Mouse (Mus musculus) kidney, adult 9 months (tissue): ENCODE data around the gene Zfp710.
"Not testable (repeated sequence)": the region's sequence is repeated elsewhere in the genome, so short reads cannot be mapped to it uniquely, and the experiment has no call there.

Source experiments
- DNase-seq: peaks from one replicate; pipeline ENCODE4 v3.0.0; 2022

Zfp710 gene

DNA sequence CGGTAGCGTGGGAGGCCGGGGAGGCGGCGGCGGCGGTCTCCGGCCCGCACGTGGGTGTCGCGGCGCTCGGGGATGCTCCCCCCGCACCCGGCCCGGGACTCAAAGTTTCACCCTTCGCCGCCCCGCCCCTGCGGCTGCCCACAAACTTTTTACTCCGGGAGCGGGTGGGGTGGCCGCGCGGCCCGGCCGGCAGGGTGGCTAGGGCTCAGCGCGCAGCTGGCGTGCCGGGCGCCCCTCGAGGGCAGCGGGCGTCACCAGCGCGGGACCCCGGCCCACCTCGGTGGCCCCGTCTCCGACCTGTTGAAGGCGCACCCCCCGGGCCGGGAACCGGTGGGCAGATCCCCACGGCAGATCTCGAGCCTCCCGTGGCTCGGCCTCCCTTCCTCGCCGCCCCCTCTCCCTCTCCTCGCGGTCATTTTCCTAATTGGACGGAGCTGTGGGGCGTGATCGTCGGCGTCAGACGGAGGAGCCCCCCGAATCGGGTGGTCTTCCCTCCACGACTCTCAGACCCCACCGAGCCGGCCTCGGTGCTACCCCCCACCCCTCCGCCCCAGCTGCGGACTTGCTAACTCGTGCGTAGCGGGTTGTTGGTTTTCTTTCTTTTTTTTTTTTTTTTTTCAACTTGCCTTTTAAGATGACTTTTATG is 2.5 kb downstream of the Zfp710 start:
- DNase-seq: peak; percentile 83

DNA sequence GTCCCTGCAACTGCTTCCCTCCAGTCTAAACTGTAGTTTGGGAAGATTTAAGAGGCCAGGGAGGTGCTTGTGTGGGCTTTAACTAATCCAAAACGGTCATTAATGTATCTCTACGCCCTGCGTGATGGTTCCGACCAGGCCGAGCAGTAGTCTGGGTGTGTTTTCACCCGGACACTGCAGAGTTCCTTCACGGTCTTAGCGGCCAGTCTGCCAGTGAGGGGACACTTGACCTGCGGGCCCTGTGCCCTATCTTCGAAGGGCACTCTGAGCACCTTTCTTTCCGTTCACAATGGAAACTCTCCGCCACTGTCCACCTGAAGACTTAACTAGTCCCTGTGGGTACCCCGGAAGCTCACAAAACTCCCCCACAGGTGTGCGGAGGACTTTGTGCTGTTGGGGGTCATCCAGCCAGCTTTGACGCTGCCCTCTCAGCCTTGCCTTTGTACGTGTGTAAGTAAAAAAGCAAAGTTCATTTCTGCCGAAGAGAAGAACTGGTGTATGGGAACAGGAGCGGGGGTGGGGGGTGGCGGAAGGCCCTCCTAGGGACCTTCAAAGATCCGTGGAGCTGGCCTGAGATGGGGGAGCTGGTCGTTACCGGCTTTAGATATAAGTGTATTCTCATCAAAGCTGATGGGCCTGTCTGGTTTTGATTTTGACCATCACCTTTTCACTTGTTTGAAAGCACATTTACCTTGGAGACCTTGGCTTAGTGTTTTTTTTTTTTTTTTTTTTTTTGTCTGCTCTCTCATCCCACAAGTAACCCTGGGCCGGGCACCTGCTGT is 3.2 kb downstream of the Zfp710 start:
- peak; percentile 77 for DNase-seq

DNA sequence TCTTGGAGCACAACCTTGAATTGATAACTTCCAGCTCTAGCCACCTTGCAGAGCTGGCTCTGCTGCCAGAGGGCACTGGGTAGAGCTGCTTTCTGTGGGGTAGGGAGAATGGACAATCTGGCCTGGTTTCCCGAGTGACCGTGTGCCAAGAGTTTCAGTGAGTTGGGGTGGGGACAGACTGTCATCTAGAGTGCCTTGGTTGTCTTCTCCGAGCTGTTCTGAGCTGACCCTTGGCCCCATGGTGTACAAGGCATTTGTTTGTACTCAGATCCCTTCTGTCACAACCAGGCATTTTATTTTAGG is 3.8 kb downstream of the Zfp710 start:
- DNase-seq: peak; percentile 82

DNA sequence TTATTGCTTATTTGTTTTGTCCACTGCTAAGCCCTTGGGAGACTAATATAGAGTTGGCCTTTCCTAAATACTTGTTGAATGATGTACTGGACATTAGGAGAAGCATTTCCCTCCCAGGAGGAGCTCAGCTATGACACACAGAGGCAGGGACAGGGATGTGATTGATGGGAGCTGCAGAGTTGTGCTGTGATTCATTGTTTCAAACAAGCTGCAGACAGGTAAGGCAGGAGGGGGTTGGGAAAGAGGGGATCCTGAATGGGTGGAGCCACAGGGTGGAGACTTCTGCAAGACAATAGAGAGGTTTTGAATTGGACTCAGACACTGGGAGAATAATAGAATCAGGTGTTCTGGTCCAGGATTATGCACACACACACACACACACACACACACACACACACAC is 5.4 kb downstream of the Zfp710 start:
- DNase-seq: no peak

DNA sequence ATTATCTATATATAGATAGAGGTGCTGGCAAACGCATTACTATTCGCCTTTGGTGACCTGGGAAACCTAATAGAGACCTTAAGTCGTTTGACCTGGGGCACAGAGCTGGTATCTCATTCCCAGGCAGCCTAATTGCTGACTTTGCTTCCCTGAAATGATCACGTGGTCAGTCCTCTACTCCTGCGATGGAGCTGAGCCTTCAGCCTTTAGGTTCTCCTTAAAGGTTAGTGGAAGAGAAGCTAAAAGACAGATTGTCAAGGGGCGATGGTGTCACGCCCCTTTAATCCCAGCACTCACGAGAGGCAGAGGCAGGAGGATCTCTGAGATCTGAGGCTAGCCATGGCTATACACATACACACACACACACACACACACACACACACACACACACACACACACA is 5.9 kb downstream of the Zfp710 start:
- DNase-seq: no peak

DNA sequence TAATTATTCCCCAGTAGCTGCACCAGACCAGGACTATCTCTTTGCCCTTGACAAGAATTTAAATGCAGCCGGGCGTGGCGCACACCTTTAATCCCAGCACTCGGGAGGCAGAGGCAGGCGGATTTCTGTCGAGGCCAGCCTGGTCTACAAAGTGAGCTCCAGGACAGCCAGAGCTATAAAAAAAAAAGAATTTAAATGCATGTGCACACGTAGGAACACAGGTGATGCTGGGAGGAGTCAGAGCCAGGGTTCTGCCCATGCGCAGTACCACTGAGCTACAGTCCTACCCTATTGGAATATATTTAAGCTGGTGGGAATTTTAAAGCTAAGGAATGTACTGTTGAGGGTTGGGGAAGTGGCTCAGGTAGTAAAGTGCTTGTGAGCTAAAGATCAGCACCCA is 6.4 kb downstream of the Zfp710 start:
- DNase-seq: no peak

DNA sequence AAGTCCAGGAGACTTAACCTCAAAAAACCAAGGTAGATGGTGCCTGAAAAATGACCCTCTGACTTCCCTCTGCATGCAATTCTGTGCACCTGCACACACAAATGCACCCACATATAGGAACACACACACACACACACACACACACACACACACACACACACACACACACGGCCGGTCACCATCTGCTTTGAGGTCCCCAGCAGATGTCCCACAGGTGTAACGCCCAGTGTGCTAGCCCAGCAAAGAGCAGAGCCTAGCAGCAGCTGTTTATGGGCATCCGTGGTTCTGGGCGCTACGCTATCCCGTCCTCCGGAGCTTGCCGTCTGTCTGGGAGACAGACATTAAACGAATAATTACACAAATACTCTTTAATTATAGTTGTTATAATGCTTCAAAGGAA is 6.9 kb downstream of the Zfp710 start:
- DNase-seq: no peak

DNA sequence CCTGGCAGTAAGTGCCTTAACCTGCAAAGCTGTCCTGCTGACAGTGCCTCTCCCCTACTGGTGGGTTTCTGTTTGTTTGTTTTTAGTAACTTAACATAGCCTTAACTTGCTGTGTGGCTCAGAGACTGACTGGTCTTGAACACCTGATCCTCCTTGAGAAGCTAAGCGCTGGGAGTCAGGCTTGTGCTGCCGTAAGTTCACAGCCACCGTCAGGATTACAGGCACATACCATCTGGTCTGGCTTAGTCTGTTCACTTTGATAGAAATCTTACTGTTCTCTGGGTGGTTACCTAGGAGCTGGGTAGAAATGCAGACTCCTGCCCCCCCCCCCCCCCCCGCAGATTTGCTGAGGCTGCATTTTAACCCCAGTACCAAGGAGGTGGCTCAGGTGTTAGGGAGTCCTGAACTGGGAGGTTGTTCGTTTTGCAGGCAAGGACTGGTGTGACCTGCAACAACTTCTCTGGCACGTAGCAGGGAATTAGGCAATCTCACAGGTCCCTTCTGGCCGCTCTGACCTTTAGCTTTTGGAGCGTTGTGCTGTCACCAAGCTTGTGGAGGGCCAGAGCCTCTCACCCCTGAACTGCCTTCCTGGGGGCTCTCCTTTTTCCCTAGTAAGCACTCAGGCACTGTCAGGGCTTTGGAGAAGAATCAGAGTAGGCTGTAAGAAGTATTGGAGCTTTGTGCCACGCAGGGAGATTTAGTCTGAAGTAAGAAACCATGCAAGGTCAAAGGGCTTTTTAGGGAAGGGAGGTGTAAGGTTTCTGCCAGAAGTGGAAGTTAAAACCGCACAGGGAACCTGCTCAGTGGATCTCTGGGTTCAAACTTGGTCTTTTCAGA is 7.8 kb downstream of the Zfp710 start:
- DNase-seq: peak; percentile 64

DNA sequence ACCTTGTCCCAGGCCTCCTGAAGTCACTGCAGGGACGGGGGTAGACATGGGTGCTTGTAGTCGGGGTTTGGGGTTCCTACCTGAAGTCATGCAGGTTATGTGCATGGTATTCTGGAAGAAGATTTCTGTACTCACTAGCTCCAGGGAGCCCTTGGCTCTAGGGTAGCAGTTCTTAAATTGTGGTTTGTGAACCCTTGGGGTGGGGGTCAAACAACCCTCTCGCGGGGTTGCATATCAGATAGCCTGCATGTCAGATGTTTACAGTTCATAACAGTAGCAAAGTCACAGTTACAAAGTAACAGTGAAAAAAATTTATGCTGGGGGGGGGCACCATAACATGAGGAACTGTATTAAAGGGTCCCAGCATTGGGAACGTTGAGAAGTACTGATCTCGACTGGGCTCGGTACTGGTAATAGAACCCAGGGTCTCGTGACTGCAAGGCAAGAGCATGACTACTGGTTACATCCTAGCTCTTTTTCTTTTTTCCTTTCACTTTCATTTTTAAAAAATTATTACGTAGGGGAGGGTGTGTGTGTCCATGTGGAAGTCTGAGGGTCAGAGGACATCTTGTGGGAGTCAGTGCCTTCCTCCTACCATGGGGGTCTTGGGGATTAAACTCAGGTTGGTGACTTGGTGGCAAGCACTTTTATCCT is 8.6 kb downstream of the Zfp710 start:
- no peak for DNase-seq

DNA sequence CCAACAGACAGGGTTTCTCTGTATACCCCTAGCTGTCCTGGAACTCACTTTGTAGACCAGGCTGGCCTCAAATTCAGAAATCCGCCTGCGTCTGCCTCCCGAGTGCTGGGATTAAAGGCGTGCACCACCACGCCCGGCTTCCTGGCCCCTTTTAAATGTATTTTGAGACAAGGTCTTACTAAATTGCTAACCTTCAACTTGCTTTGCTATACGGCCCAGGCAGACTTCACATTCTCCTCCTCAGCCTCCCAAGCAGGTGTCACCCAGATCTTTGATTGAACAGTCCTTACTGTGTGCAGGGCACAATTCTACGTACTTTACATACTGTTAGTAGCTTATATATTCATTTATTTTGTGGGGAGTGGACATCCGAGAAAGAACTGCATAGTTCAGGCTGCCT is 9.2 kb downstream of the Zfp710 start:
- DNase-seq: no peak

DNA sequence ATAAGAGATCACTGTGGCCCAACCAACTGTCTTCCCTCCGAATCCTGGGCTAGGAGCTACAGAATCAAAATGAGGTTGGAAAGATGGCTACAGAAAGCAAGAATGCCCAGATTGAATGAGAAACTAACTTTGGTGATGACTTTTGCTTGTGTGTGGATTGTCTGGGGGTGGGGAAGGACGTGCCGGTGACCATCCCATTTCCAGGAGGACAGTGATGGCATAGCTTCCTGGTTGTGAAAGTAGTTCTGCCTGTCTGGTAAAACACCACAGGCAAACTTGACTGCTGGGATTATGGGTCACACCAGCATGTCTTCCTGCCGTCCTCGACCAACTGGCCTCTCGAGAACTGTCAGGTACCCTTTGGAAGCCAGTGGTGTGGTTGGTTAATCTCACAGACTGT is 10.5 kb downstream of the Zfp710 start:
- DNase-seq: peak; percentile 36

DNA sequence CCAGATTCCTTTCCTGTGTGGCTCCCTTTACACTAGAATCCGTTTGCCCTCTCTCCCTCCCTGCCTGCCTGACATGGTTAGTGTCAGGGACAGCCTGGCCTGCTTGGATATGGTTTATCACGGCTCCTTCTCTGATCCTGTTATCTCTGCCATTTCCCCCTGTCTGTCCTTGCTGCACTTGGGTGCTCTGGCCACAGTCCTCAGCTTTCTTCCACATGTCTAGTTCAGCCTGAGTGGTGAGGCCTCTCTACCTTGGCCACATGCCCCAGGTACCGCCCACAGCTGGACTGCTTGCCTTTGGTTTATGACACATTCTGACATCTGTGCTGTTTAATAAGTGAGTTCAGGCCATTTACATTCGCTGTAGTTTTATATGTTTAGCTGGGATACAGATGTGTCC is 11.1 kb downstream of the Zfp710 start:
- peak; percentile 89 for DNase-seq

DNA sequence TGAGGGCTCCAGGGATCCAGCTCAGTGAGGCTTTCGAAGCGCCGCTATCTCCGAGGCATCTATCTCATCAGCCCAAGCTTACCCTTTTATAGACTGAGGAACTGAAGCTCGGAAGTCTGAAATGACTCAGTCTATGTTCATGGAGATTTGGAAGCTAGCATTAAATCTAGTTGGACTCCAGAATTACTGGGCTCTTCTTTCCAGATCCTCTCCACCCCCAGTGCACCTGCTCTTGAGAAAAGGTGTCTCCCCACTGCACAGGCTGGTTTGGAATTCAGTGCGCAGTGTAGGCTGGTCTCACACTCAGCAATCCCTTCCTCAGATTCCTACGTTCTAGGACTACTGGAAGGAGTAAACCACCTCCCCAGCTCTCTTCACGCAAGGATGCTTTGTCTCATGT is 15.1 kb downstream of the Zfp710 start:
- no peak for DNase-seq

DNA sequence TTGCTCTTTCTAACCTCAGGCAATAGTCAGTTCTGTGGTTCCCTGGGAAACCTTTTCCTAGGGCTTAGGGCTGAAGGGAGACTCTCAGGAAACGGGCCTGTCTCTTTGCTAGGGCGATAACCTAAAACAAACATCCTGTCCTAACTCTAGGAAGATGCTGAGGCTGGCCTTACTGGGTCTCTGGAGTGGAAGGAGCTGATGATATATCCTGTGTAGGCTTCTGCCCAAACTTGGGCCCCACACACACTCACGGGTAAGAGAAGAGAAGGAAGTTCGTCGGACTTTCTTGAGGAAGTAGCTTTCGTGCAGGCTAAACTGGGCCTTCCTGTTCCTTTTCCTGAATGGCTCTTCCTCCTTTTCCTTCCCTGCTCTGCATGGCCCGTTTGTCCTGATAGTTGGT is 19.6 kb downstream of the Zfp710 start:
- peak; percentile 68 for DNase-seq

DNA sequence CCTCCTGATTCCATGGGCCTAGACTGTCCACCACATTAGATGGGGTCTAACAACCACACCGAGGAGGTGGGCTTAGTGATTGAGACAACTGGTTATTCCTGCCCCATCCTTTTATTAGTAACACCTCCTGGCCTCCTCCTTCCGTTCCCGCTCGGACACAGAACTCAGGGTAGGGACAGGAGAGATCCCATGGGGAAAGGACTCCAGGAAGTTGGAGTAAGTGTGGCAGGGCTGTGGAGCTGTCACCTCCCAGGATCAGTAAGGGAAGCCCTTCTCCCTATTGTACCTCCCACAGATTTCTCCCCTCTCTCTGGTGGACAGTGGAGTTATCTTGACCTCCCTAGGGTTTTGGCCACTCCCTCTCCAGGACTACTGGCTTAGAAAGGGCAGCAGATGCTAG is 22.4 kb downstream of the Zfp710 start:
- DNase-seq: no peak

DNA sequence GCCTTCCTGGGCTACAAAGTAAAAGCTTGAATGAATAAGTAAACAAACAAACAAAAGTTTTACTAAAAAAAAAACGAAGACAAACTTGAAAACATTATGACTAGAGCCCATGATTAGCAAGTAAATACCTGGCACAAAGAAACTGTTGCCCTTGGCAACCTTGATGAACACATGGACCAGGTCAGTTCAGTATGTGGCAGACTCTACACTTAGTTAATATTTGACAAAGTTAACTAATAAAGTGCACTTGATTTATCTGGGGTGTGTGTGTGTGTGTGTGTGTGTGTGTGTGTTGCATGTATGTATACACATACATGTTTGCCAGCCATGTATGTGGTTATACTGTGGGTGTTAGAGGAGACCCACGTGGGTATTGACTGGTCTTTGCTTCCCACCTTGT is 25.1 kb downstream of the Zfp710 start:
- DNase-seq: peak; percentile 80

DNA sequence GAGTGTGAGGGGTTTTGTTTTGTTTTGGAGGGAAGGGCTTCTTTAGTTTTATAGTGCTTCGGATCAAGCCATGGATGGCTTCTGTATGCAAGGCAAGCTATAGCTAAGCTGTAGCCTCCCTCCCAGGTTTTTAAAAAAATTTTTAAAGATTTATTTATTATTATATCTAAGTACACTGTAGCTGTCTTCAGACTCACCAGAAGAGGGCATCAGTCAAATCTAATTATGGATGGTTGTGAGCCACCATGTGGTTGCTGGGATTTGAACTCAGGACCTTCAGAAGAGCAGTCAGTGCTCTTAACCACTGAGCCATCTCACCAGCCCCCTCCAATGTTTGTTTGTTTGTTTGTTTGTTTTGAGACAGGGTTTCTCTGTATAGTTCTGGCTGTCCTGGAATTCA is 25.8 kb downstream of the Zfp710 start:
- DNase-seq: not testable (repeated sequence)

DNA sequence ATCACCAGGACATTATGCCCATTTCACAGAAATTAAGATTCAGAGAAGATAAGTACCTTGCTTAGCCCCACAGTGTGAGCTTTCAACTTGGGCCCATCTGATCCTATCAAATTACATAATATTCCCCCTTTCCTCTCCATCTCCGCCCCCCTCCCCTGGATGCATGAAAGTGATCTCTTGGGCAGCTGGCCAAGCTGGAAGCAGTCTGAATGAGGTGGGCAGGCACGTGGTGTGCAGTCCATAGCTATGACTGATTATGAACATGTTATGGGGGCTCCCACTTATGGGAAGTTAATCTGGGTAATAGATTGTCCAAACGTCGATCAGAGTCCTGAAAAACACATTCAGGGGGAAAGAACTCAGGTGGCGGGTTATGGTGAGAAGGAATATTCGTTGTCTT is 27.2 kb downstream of the Zfp710 start:
- DNase-seq: no peak

DNA sequence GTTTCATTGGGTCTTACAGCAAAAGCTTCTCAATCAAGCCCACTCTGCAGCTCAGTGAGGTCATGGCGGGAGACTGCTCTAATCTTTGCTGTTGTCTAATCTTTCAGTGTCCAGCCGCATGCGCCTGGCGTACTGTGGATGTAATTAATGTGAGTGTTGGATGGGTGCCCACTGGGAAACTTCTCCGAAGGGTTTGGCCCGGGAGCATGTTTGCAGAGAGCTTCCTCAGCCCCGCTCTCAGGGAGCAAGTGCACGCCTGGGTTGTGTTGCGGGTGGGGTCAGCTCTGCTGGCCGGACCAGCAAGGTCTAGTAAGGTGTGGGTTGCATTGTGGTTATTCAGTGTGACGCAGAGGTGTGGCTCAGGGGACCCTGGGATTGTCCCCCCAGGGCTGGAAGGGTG is 27.6 kb downstream of the Zfp710 start:
- DNase-seq: peak; percentile 72

DNA sequence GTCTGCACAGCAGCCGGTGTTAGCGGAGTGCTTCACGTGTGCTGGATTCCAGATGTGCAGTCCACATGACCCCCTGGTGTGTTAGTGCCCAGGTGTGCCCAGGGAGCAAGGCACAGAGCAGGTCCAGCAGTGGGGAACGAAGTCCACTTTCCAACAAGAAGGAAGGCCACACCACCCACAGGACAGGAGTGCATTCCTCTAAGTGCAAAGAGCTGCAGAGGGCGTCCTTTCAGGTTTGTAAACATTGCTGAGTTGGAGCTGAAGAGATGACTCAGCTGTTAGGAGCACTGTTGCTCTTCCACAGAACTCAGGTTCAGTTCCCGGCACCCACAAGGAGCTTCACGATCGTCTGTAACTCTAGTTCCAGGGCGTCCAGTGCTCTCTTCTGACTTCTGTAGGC is 28.5 kb downstream of the Zfp710 start:
- peak; percentile 83 for DNase-seq

DNA sequence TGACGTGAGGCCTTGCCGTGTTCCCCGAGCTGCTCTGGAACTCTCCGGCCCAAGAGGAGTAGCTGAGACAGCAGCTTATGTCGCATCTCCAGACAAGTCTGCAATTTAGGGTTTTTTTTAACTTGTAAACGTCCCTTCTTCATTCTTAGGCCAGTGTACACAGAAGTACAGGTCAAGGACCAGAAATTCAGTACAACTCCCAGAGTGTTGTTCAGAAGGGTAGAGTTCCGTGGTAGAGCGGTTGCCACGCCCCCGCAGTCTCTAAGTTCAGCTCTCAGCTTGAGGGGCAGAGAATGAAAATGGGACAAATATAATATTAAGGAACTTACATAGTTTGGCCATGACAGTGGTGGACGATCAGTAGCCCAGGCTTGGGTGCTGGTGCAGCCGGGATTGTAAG is 31.2 kb downstream of the Zfp710 start:
- peak; percentile 74 for DNase-seq

DNA sequence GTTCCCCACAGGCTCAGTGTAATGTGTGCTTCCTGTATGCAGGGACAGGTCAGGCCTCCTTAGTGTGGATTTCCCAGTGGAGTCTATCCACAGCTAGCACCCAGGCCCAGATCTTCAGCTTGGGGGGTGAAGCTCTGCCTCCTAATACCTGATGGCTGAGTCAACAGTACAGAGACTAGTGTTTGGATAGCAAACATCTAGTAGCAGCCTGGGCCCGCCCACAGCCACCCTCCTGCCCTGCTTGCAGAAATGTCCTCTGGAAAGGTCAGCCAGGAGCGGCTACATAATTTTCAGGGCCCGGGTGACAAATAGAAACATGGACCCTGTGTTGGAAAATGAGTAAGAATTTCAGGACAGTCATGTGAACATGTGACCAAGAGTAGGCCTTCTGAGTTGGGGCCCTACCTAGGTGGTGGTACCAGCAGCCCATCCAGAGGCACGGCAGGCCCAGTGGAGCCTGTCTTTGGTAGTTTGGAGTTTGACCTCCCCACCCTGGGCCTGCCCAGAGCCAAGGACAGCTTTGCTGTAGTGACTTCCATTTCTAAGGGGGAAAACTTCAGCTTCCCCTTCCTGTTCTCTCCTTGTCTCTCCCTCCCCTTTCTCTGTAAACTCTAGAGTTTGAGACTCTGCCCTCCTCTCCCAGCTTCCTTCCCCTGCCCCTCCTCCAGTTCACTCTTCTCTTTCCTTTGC is 32.5 kb downstream of the Zfp710 start:
- peak; percentile 89 for DNase-seq

DNA sequence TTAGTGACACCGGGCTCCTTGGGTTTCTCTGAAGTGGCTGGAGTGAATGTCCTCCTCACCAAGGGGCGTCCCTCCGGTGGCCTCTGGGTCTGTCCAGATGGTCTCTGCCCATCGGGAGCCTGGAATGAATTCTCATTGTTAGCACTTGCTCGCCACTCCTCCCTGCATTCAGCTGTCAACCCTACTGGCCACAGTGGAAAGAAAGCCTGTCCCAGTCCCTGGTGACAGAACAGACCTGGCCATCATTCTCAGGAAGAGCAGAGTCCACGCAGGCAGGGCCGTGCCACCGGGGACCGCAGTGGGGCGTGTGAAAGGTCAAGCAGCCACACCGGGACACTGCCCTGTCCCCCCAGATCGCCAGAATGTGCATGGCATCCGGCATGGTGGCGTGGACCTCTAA is 33.2 kb downstream of the Zfp710 start:
- peak; percentile 57 for DNase-seq
